Mouse (Mus musculus) brain, adult 2 months (tissue): ENCODE measurements around the gene Hist3h2ba.
A peak's percentile ranks its signal among the peaks of the same experiment; 100 is the strongest.

Experiments
- DNase-seq: peaks from one replicate; pipeline ENCODE4 v3.0.0; 2011; ENCODE audit warnings: low read depth, low spot score

Hist3h2ba gene

DNA sequence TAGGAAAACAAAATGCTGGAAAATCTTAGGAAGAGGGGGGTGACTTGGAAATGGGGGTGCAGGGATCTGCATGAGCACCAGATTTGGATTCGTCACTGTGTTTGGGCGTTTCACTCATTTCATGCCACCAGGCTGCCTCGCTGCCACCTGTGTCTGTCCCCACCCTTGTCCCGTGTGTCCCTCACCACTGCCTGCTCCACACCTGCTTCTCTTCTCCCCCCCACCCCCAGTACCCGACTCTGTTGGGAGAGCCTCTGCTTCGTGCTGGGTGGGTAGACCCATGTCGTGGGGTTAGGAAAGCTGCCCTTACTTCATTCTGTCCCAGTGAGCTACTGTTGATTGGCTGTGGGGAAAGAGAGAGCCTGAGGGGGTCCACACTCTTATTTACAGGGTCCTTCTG is 35.9 kb downstream of the Hist3h2ba start:
- peak; percentile 32 for DNase-seq

GRCm38 (mm10) chr11:58985299-58985917 is 36.7 kb downstream of the Hist3h2ba start:
- no peak for DNase-seq

DNA sequence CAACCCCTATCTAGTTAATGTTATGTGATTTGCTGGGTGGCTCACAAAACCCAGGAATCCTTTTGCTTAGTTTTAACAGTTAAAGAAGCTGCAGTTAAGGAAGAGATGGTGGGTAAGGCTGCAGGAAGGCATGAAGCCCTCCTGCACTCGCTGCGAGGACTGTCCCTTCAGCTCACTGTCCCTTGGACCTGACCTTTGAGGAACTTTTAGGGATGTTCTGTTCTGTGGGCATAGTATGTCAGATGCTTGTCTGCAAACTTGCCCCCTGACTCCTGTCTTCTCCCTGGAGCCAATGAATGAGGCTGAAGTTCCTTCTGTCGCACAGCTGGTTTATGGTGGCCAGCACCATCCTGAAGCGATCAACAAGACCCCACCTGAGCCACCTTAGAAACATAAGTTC is 40.4 kb downstream of the Hist3h2ba start:
- no peak for DNase-seq

DNA sequence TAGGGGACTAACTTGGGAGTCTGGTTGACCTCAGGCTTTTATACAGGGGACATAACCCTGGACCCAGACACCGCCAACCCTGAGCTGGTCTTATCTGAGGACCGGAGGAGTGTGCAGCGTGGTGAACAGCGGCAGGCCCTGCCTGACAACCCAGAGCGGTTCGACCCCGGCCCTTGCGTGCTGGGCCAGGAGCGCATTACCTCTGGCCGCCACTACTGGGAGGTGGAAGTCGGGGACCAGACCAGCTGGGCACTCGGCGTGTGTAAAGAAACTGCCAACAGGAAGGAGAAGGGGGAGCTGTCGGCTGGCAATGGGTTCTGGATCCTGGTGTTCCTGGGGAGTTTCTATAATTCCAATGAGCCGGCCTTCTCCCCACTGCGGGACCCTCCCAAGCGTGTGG is 41.4 kb downstream of the Hist3h2ba start:
- DNase-seq, result no peak

GRCm38 (mm10) chr11:58990794-58991193 is 42.1 kb downstream of the Hist3h2ba start:
- peak; percentile 54 for DNase-seq

- no peak for DNase-seq
These were observed 43.2 kb downstream of the Hist3h2ba start for GRCm38 (mm10) chr11:58991911-58992310.

- DNase-seq, result no peak
These were observed 44.5 kb downstream of the Hist3h2ba start for GRCm38 (mm10) chr11:58993091-58993670.

DNA sequence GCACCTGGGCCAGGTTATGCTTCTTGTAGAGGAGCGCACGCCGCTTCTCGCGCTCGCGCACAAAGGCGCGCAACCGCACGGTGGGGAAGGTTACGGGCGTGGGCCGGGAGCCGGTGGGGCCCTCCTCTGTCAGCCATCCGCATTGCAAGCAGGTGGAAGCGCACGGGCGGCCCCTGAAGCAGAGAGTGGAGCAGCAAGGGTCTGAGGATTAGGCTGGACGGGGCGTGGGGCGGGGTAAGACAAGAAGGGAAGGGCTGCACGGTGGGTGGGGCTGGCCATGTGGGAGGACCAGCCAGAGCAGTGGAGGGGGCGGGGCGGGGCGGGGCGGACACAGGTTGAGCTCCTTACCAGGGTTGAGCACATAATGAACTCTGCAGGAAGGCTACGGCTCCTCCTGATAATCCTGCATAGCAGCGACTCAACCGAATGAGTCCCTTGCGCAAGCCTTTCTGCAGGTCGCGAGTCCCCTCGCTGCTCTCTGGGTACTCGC is 45.7 kb downstream of the Hist3h2ba start:
- DNase-seq, result peak; percentile 60

GRCm38 (mm10) chr11:58995061-58995806 is 46.5 kb downstream of the Hist3h2ba start:
- no peak for DNase-seq

DNA sequence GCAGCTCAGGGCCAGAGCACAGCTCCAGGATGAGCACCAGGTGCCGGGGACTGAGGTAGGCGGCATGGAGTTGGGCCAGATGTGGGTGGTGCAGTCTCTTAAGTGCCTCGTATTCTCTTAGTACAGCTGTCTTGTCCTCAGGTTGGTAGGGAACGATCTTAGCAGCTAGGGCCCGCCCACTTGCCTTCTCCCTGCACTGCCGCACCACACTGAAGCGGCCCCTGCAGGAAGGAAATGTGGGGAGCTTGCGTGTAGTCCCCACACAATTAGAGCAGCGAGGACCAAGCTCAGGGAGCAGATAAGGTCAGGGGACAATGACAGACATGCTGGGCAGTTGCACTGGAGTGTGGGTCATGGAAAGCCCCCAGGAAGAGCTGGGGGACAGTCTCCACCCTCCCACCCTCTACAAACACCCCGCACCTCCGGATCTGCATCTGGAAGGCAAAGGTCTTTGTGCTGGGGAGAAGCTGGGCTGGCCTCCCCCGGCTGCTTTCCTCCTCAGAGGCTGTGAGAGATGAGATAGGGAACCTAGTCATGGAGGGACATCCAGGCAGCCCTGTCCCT is 47.2 kb downstream of the Hist3h2ba start:
- DNase-seq, result peak; percentile 70

DNA sequence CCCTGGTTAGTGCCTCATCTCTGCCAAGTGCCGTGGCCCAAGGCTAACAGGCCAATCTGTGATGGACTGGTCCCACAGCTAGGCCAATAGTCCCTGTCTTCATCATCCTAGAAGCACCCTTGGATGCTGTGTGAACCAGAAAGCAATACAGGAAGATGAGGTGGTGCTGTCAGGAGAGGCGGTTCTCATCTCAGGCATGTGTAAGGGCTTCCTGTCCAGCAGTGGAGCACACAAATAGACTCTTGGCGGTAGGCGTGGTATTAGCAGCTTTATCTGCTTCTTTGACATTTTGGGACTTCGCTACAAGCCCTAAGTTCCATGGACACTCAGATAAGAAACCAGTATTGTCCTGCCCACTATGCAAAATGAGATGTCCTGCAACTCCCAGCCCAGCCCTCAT is 48.8 kb downstream of the Hist3h2ba start:
- no peak for DNase-seq
